ENCODE assay signal across 18 mouse cellular contexts in the genomic region with DNA sequence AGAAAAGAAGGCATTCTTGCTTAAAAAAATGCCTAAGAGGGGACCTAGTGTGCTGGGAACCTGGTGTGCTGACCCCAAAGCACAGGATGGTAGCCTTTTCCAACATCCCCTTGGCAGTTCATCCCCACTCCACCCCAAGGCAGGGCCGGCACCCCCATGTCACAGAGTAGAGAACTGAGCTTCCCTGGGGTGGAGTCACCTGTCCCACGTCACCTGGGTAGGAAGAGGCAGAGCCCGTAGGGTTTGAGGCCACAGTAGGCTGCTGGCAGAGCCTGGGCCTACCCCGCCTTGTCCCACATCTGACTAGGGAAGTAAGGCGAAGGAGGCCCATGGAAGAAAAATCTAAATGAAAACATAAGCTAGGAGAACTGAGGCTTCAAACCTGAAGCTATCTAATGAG. TPM values are rescaled to one million over a fixed set of nuclear protein-coding genes. Genes with fewer than 3 reads are reported as not detected.
DNase-seq lines count a peak whose midpoint lies in the region; ATAC-seq and TF ChIP-seq lines count a peak whose summit lies in the region.
"Had no signal": no experiment of that assay in that cellular context is flagged by ENCODE, and none has a peak within 500 bp of the region (broad histone marks: within the 10 kb centered on the region; RNA-seq: fewer than 3 reads in every experiment).

A gene (plus strand): TSS at position 241 of the 400 bp plus-strand sequence.

- ATAC-seq in limb, embryonic 15.5 days (ENCODE audit: insufficient number of reproducible peaks, low FRiP score, low TSS enrichment, low read depth) = no peak
- ATAC-seq in activated CD4-positive, CD25-positive, alpha-beta regulatory T cell, adult 4 months = no peak
- ATAC-seq: hindbrain, postnatal 0 days; liver, postnatal 0 days; midbrain, embryonic 13.5 days had no signal

- no peak within 1 kb of the TSS for H3K4me3 ChIP-seq in ES-E14 (ENCODE audit: insufficient read depth in 1 of 2, low read depth in 1 of 2, low read length in 2 of 2, poor library complexity in 1 of 2, severe bottlenecking in 1 of 2)
- no peak within 1 kb of the TSS for H3K4me3 ChIP-seq in limb, embryonic 15.5 days
- H3K4me3 ChIP-seq: kidney, embryonic 15.5 days; midbrain, embryonic 13.5 days had no signal

- in situ Hi-C loops in ES-E14 (cut with MboI; ENCODE audit: low sequenced_read_pairs in 2 of 2, unreplicated experiment in 2 of 2) = no loop called here

- peak; percentile 0 for DNase-seq in kidney, adult 11 months
- DNase-seq in kidney, postnatal 14 days = no peak
- peak; percentile 48 for DNase-seq in 3134 (ENCODE audit: extremely low read depth, insufficient read length, low spot score)
- DNase-seq in ES-E14 (ENCODE audit: low read depth, low spot score) = no peak
- DNase-seq in cerebellum, postnatal 4 days (ENCODE audit: low spot score in 2 of 2) = no peak
- DNase-seq: cerebellum, postnatal 25 days; heart, postnatal 10 days; liver, postnatal 0 days; thymus, postnatal 4 days had no signal

- H3K27ac ChIP-seq in ES-E14 (ENCODE audit: insufficient read depth, low read depth, low read length, poor library complexity, severe bottlenecking) = no peak within 1 kb of the TSS
- peak within 1 kb of the TSS; percentile 61 for H3K27ac ChIP-seq in limb, embryonic 15.5 days
- H3K27ac ChIP-seq: hindbrain, postnatal 0 days; kidney, embryonic 15.5 days; macrophage; midbrain, embryonic 13.5 days had no signal

- H3K9me3 ChIP-seq in ES-E14 (ENCODE audit: control insufficient read depth, insufficient read depth, low read depth, low read length) = no peaks in the 10 kb centered on the region
- H3K9me3 ChIP-seq in limb, embryonic 15.5 days = no peaks in the 10 kb centered on the region
- H3K9me3 ChIP-seq: kidney, embryonic 15.5 days; midbrain, embryonic 13.5 days had no signal

- H3K9ac ChIP-seq in ES-E14 (ENCODE audit: insufficient read depth, low read depth, low read length, poor library complexity, severe bottlenecking) = peak within 1 kb of the TSS; percentile 55; the same call in 1 of the 2 replicates
- no peak within 1 kb of the TSS for H3K9ac ChIP-seq in limb, embryonic 15.5 days
- H3K9ac ChIP-seq: kidney, embryonic 15.5 days; liver, postnatal 0 days; midbrain, embryonic 13.5 days had no signal

- H3K27me3 ChIP-seq in limb, embryonic 15.5 days = no peaks in the 10 kb centered on the region
- H3K27me3 ChIP-seq: kidney, embryonic 15.5 days; midbrain, embryonic 13.5 days had no signal

- H3K4me1 ChIP-seq in ES-E14 (ENCODE audit: control insufficient read depth in 2 of 2, insufficient read depth in 2 of 2, low read length in 2 of 2, poor library complexity in 1 of 2) = peaks cover 0 to 20% of the 10 kb centered on the region in 2 experiments; a peak in 3 of 4 replicates
- 0 out of 2 replicates have a peak, but pooled peaks cover 5% of the 10 kb centered on the region for H3K4me1 ChIP-seq in limb, embryonic 15.5 days

- H3K36me3 ChIP-seq in ES-E14 (ENCODE audit: control insufficient read depth, insufficient read depth, low read length, poor library complexity, severe bottlenecking) = no peaks in the 10 kb centered on the region
- H3K36me3 ChIP-seq in limb, embryonic 15.5 days = no peaks in the 10 kb centered on the region
- H3K36me3 ChIP-seq: kidney, embryonic 15.5 days; midbrain, embryonic 13.5 days had no signal

- 83% methylated on average over 5 of the region's 5 CpGs for WGBS in limb, embryonic 15.5 days

- H3K4me2 ChIP-seq in limb, embryonic 15.5 days = no peak within 1 kb of the TSS
- H3K4me2 ChIP-seq: kidney, embryonic 15.5 days; midbrain, embryonic 13.5 days had no signal

TF ChIP-seq in ES-E14, 5 proteins besides CTCF, POLR2A, EP300 and RAD21:
- TF ChIP-seq HCFC1 (IDR thresholded peaks at IDR 0.05; ENCODE audit: borderline replicate concordance, insufficient read depth, low read length) = no peak
- TF ChIP-seq CHD2 (IDR thresholded peaks at IDR 0.05; ENCODE audit: low read depth, low read length) = no peak
- TF ChIP-seq MAFK (IDR thresholded peaks at IDR 0.05; ENCODE audit: insufficient read depth, low read depth, low read length) = no peak
- no peak for TF ChIP-seq ZC3H11A (IDR thresholded peaks at IDR 0.05; ENCODE audit: borderline replicate concordance, low read depth, low read length)
- TF ChIP-seq ZNF384 (IDR thresholded peaks at IDR 0.05; ENCODE audit: low read depth, low read length) = no peak

RNA-seq across cellular contexts. Expression of the gene that starts here (rescaled TPM):
- 1.7 and 2.4 TPM in 2 replicates for total RNA-seq in ES-E14 (2012; rRNA removed)
- polyA plus RNA-seq in limb, embryonic 15.5 days (2015; fragmentation: Nextera tagmentation; extraction: Ambion mirVana) = 20.2 and 22.0 TPM in 2 replicates
- polyA plus RNA-seq in activated CD4-positive, CD25-positive, alpha-beta regulatory T cell, adult 4 months (2017; shearing (Covaris generic)) = under 1 TPM in 1 of 2 experiments, not detected in 1; 0.36 TPM
- total RNA-seq: adrenal gland, postnatal 4 days; heart, postnatal 10 days; hindbrain, postnatal 0 days; layer of hippocampus, adult 18-20 months; left cerebral cortex, adult 18-20 months had no signal
- polyA plus RNA-seq: hindbrain, postnatal 0 days; liver, postnatal 0 days; macrophage; midbrain, embryonic 13.5 days had no signal

Comparison
In these comparisons a context has a peak if more than half of its experiments do, and no peak if none do; other contexts are left out.
1. RNA of the gene that starts here (polyA plus RNA-seq): 20.2 to 22.0 TPM in limb, embryonic 15.5 days; 0.36 TPM in activated CD4-positive, CD25-positive, alpha-beta regulatory T cell, adult 4 months; every median in the first group is over 10 times any median in the second.
2. DNase-seq: peak in kidney, adult 11 months (single experiment) and 3134 (single experiment); none in kidney, postnatal 14 days (single experiment), ES-E14 (single experiment) and cerebellum, postnatal 4 days (0 of 2).